Mouse (Mus musculus): ENCODE measurements around the gene Prdm16.

The Prdm16 gene

DNA sequence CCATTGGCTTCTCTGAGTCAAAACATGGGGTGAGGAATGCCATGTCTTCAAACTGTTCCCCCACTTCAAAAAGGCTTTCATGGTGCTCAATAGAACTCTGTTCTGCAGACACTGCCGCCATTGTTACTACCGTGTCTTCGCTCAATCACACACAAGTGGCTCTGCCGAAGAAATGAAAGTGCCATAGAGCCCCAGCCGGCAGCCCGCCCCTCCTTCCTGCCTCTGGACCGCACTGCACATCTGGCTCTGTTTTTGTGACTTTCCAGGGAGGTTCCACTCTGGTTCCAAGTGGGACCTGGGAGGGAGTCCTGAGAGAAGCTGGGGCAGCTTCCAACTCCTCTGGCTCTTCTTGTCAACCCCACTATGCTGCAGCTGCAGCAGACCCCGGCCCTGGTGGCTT lies 251.5 kb downstream of the Prdm16 start:
- DNase-seq (ENCODE audit: low spot score): no peak

DNA sequence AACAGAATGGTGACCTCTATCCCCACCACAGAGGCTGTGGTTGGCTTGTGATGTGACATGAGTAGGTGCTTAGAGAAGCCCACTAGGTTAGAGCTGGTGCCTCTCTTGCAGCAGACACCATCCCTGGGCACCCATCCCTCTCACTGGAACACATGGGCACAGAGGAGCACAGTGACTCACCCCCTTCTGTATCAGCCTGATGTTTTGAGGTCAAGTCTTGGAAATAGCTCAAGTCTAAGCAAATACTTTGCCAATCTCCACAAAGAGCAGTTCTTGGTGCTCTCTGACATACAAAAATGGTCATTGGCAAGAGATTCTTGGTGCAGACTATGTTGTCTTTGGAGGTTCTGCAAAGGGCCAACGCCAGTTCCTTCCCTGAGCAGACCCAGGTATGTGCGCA lies 257.8 kb downstream of the Prdm16 start:
- no peak for DNase-seq (ENCODE audit: low spot score)

DNA sequence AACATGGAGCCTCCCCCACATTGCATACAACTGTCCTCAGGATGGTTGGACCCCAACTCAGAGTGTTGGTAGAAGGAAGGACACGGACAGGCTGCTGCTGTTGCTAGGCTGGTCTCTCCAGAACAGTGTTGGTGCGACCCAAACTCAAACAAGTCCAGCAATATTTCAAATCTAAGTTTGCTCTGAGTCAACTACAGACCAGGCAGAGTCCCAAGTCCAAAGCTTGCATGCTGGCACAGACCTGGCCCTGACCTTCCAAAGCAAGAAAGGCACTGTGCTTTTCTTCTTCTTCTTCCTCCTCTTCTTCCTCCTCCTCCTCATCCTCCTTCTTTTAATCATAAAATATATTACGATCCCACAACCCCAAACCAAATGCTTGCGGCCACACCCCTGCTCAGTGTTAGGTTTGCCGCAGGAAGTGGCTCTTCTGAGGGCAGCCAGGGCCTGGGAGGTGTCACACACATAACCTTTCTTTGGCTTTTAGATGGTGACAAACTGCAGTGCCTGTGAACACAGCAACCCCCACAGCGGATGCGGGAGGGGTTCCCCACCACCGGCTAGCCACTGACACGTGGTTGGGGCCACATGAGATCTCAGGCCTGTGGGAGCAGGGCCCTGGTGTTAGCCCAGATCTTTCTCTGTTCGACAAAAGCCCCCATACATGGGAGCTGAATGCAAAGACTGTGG lies 260.6 kb downstream of the Prdm16 start:
- DNase-seq (ENCODE audit: low spot score): no peak

DNA sequence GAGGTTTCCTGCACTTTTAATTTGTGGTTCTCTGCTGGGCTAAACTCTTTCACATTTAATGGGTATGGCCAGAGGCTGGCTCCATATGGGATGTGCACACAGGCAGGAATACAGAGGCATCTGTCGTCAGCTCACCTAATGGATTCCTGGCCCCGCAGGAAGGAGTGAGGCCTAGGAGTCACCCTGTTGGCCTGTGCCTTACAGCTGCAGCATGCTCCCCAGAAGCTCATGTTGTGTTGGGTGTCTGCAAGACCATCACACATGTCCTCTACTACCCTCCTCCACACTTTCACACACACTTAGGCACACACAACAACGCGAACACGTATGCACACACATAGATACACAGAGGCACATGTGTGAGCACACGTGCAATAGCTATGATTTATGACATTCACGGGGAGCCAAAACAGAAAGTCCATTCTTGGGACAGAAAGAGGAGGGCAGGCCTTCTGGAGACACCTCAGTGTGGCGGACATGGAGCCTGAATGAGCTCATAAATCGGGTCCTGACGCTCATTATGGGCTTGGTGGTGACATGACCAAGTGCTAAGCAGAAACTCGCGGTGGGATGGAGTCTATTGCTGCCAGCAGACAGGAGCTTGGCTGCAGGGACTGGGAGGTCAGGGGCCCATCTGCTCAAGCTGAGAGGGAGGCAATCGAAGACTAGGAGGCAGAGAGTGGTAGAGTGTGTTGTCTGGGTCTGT lies 265.0 kb downstream of the Prdm16 start:
- no peak for DNase-seq (ENCODE audit: low spot score)

DNA sequence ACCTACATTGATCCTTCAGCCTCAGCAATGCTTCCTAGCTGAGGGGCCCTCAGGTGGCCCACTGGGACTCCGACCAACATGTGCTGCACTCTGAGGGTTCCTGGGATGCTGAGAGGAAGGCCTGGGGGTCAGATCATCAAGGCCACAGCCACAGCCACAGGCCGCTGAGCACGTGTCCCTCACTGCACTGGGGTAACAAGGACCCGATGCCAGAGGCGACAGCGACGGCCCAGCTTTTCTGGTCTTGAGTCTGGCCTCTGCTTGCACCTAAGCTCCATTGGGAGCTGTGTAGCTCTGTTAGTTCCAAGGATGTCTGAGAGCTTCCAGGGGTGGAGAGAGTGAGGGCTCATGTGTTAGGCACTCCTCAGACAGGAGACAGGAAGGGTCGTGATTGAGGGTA lies 265.8 kb downstream of the Prdm16 start:
- DNase-seq (ENCODE audit: low spot score): no peak

DNA sequence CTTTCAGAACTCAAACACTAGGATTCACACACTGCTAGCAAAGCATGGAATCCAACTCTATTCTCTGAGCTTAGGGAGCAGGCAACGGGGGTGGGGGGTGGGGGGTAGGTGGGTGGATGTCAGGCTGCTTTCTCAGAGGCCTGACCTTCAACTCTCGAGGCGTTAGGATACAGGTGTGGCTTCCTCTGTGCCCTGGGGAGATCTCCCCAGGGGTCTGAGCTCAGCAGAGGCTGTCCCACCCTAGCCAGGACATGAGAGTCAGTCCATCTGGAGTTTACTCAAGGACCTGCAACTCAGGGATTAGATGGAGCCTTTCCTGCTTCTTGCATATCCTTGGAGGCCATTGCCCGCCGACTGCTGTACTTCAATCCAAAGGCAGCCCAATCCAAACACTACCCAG lies 267.6 kb downstream of the Prdm16 start:
- DNase-seq (ENCODE audit: low spot score): no peak

DNA sequence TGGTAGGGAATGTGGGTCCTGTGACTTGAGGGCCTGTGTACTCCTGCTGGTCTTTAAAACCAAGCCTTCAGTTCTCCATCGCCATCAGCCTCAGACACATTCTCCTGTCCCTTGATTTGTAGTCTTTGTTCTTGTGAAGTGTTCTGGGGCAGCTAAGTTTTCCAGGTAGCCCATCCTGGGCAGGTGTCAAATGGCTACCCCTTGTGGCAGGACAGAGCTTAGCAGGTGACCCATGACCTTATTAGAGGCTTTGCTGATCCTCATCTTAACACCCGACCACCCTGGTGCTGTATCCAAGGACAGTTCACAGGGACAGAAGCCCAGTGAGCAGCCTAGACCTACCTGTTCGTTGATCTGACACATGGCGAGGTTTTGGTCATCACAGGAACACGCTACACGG lies 269.8 kb downstream of the Prdm16 start:
- no peak for DNase-seq (ENCODE audit: low spot score)

DNA sequence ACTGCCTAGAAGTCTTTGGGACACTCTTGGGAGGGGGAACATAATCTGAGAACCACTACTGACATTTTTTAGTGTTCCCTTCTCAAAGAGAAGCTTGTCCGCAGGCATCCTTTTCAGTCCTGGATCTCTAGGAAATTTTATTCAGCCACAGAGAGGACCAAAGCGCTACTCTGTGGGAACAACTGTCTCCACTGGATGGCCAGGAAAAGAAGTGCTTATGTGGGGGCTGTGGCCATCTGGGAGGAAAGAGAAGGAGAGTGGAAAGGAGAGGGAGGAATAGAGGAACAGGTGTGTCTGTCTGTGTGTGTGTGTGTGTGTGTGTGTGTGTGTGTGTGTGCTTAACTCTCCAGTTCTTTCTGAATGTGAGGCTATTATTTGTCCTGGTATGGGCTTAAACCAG lies 271.9 kb downstream of the Prdm16 start:
- DNase-seq (ENCODE audit: low spot score): no peak

DNA sequence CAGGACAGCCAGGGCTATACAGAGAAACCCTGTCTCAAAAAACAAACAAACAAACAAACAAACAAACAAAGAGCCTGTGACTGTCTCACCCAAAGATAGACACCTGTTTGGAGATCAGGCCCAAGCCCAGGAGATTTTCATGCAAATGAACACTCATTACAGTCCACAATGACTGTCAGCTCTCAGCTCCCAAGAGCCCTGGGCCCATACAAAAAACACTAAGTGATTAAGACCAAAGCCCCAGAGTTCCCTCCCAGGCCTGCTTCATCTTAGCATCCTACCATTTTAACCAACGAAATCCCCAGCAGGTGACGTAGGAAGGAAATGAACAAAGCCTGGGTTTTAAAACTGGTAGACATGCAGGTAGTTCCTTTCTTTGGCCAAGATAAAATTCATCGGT lies 275.8 kb downstream of the Prdm16 start:
- no peak for DNase-seq (ENCODE audit: low spot score)

DNA sequence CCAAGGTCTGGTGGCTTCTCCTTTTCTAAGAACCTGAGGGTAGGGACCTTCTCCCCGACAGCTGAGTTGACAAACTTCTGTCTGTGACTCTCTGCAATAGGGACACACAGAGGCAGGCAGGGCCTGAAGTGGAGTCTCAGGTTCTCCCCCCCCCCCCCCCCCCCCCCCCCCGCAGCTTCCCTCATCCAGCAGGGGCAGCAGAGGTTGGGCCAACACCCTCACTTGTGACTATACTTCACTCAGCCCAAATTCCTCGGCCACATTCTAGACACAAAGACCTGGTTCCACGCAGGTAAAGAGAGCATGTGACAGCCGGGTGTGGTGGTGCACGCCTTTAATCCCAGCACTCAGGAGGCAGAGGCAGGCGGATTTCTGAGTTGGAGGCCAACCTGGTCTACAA lies 276.2 kb downstream of the Prdm16 start:
- no peak for DNase-seq (ENCODE audit: low spot score)

DNA sequence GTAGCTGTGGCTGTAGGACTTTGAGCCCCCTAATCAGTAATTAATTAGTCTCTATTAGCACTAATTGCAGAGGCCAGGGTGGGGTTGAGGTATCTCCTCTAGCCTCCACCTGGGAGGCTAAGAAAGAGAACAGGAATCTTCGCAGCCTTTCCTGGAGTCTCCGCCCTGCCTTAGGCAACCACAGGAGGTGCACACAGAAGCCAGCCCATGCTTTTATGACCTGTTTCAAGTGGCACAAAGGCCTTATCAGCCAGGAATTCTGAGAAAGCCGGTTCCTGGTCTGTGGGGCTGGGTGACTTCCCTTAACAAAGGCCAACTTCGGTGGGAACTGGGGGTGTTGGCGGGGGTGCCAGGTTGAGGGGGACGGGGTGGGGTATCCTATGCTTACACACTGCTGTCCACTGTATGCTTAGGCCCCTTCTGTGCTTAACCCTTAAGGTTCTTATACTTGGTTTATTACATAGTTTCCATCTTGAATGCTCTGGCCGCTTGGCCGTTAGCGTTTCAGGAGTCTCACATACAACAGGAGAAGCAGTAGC lies 276.8 kb downstream of the Prdm16 start:
- DNase-seq (ENCODE audit: low spot score): peak; percentile 58

DNA sequence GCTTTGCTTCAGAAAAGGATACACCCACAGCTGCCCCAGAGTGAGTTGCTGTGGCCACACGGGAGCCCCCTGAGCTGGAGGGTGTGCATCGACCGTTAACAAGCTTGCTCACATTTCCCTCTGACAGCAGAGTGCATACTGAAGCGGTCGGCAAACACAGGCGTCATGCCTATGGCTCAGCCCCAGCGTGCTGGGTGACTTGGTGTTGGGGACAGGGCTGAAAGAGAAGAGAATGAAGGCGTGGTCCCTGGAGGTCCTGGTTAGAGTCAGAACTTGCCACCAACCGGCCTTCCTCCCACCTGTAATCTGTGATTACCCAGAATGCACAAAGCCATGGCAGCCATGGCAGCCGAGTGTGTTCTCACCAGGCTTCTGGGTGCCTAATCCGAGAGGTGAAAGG lies 277.9 kb downstream of the Prdm16 start:
- DNase-seq (ENCODE audit: low spot score): peak; percentile 5

DNA sequence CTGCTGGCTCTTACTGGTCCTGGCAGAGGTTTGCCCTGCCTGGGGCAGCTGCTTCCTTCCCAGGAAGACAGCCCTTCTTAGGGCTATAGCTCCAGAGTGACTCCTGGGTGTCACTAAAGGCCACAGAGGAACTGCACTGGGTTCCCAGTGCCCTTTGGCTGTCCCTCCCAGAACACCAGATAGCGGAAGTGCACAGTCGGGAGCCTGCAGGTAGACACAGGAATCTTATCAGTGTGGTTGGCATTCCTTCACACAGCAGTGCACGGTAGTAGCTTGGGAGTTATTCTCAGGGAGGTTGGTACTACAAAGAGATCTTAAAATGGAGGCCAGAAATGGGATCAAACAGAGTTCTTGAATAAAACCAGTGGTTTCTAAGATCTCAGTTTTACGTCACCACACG lies 278.3 kb downstream of the Prdm16 start:
- DNase-seq (ENCODE audit: low spot score): no peak

DNA sequence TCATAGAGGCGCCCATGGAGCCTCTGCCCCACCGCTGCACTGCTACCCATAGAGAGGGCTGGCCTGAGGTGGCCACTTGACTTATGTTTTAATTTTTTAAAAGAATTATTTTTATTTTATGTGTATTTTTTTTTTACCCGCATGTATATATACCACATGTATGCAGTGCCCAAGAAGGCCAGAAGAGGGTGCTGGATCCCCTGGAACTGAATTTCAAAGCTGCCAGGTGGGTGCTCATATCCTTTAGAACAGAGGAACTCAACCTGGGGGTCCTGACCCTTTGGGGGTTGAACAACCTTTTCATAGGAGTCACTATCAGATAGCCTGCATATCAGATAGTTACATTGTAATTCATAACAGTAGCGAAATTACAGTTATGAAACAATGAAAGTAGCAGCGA lies 281.3 kb downstream of the Prdm16 start:
- no peak for DNase-seq (ENCODE audit: low spot score)

DNA sequence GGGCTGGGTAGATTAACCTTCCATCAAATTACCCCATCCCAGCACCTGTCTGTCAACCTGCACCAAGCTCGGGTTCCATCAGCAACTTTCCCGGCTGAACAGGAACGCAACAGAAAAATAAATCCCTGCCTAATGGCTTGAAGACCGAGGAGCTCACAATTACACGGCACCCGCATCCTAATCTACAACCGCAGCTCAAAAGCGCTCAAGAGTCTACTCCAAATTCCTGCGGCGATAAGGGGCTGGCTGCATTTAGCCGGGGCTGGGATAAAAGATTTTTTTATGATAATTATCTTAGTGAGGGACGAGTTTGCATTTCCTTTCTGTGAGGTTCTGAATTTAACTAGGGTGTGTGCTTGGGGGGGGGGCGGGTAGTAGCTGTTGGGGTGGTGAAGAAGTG lies 284.4 kb downstream of the Prdm16 start:
- peak; percentile 28 for DNase-seq (ENCODE audit: low spot score)

DNA sequence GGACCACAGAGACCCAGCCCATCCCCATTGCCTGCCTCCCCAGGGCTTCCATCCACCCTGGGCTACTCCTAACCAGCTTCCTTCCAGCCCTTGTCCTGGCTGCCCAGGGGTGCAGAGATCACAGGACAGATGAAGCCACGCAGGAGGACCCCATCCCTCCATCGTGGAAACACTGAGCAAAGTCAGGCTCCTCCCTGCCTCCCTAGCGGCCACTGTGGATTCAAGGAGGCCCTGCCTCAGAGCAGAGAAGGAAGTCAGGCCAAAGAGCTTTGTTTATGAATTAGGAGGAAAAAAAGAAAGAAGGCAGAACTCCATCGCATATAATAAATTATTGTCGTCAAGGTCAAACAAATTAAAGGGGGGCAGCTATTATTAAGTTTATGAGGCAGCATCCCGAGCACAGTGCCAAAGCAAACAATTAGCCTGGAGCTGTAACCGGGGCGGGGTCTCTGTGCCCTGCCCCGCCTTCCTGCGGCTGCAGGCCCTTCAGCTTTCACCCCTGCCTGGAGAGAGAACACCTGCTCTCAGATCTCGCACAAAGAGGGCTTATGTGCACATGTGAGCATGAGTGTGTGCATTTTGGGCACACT lies 288.4 kb downstream of the Prdm16 start:
- DNase-seq (ENCODE audit: low spot score): peak; percentile 51

DNA sequence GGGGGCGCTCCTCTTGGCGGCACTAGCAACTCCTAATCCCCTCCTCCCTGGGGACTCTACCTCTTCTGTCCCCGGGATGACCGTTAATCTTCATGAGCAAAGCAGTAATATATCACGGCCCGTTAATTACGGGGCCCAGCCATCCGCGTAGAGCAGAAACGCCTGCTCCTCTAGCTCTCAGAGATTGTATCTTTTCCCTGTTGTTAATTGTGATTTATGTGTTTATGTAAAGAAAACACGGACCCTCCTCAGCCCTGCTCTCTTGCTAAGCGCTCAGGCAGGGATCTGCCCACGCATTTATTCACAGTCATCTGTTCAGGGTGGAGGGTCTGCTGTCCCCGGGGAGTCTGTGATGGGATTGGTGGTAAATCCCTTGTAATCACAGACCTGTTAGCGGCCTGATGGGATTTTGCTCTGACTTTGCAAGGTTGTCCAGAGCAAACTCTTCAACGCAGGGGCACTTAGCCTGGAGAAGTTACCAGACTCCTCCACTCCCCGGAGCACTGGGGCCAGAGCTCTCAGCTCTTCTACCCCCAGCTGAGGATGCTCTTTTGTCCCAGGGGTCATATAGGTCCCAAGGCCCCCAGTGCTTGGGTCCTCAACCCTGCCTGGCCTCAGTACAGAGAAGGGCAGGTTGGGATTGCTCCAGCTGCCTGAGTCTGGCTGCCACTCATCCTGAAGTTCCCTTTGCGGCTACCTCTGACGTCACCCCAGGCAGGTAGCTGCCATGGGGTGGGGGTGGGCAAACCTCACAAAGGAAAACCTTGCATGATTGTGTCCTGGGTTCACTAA lies 289.7 kb downstream of the Prdm16 start:
- no peak for DNase-seq (ENCODE audit: low spot score)

DNA sequence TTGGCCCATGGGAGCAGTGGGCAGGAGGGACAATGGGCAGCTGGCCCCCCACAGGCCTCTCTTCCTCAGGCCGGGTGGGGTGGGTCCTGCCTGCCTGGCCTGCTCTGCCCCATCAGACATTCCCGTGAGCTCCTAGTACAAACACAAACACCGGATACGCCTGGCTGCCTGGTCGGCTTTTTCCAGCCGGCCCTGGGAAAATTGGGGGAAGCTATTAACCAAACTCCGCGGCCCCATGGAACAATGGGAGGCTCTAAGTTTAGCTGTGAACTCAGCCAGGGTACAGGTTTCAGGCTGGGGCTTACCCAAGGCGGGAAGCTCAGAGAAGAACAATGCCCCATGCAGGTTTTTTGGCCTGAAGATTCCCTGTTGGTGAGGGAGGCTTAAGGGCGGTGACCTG lies 300.0 kb downstream of the Prdm16 start:
- DNase-seq (ENCODE audit: low spot score): peak; percentile 83

DNA sequence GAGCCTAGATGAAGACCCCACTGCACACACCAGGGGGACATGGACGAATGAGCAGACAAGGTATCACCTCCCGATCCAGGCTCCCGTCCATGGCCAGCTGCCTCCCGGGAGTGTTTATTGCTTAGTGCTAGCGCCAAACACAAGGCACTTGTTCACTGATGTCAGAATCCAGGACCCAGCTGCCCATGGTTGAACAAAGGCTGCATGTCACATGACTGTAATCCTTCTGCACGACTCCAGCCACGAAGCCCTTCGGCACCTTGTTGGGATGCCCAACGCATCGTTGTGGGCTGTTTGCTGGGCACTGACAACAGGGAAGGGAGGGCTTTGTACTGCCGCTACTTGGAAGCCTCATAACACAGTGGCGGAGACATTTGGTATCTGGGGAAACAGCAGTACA lies 300.9 kb downstream of the Prdm16 start, which contains the start of gene B230104I21Rik:
B230104I21Rik (plus strand) TSS at position 367 of the 400 bp plus-strand sequence.
- no peak for DNase-seq (ENCODE audit: low spot score)

DNA sequence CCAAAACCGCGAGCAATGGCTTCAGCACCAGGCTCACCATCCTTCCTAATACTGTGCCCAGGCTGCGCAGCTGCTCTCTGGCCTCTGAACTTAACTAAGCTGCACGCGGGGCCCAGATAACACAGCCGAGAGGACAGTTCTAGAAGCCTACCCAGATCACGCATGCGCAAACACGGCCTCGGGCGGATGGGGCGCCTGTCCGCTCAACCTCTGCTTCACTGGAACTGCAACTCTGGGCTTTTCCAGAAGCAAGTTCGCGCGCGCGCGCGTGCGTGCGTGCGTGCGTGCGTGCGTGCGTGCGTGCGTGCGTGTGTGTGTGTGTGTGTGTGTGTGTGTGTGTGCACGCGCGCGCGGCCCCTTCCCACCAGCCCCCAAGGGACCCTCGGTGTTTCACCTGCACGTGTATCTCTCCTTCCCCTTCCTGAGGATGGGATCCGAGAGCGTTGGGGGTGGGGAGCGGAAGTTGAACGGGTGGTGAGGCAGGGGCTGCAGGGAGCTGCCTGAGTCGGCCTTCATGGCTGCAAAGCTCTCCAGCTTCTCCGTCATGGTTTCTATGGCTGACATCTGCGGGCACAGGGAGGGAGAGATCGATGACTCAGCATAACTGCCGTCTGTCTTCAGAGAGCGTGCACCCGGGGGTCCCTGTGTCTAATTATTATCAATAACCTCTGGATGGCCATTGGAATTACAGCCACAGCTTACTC lies 301.8 kb downstream of the Prdm16 start:
- no peak for DNase-seq (ENCODE audit: low spot score)

DNA sequence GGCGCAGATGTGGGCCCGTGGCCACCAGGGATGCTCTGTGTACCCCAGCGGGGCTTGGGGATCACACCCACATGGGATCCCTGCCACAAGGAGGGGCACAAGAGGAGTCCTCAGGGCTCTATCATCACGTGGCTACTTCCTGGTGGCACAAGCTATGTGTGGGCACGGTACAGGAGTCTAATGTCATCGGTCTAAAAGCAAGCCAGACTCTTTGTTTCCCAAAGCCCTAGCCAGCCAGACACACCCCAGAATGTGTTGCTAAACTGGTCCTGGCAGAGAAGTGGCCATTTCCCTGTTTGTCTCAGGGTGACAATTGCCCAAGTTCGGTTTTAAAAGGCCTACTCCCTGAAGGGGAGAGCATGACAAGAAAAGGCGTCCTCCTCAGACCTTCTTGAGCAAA lies 303.4 kb downstream of the Prdm16 start:
- DNase-seq (ENCODE audit: low spot score): peak; percentile 71

DNA sequence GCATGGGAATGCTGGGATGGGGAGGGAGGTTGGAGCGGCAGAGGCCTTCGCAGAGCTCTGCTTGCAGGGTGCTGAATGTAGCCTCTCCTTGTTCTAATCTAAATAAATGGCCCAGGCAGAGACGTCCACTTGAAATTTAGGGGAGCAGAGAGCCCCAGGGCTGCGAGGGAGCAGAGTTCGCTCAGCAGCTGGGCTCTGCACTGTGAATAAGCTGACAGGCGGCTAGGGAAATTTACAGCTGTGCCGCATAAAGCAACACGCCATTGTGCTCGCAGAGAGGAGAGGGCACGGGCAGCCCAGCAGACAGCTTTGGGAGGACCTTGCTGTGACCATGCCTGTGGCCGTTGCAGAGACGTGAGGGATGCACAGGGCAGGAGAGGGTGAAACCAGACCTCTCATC lies 305.4 kb downstream of the Prdm16 start:
- DNase-seq (ENCODE audit: low spot score): no peak
